Mouse (Mus musculus): ENCODE results near the gene Mad2l2. TPM values are rescaled to one million over a fixed set of nuclear protein-coding genes. Genes with fewer than 3 reads are reported as not detected.
"Not testable (repeated sequence)": the region's sequence is repeated elsewhere in the genome, so short reads cannot be mapped to it uniquely, and the experiment has no call there.

Gene Mad2l2
- polyA plus RNA-seq, 1 experiment from 2014 or later: 141 TPM

DNA sequence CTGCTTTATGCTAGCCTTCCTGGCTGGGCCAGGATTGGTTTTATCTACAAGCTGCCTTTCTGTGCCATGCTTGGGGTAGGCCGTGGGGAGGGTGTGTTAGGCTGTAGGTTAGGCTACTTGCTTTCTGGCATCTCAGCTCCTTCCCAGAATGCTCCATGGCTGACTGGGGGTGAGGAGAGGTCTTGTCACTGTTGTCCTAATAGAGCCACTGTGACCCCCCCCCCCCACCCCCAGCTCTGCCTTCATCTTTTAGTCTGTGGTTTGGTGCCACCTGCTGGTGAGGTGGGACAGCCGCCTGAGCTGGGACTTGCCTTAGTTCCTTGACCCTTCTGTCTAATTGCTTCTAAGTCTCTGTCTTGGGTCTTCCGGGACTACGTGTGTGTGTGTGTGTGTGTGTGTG, 36.8 kb downstream of the Mad2l2 start:
- H3K27me3 ChIP-seq (replicated peaks; ENCODE audit: control insufficient read depth, insufficient read depth, low read length): peaks cover 57% of the 10 kb centered on the region
- ATAC-seq: peak; percentile 19; the same call in 1 of the 2 replicates

DNA sequence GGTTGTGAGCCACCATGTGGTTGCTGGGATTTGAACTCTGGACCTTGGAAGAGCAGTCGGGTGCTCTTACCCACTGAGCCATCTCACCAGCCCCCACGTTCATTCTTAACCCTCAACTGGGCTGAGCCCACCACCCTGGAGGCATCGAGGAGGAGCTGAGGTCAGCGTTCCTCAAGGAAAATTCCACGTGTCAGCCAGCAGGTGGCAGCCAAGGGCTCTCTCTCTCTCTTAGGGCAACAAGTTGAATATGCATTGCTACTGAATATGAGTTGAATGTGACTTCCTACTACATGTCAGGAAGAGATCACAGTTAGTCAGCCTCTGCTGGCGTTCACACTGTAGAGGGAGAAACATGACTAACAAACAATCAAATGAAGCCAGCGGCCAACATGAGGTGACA, 38.1 kb downstream of the Mad2l2 start:
- no peak for ATAC-seq
- H3K4me1 ChIP-seq (ENCODE audit: control insufficient read depth, insufficient read depth, low read length): peaks cover 9% of the 10 kb centered on the region; the same call in 1 of the 2 replicates
- DNase-seq (ENCODE audit: low spot score): peak; percentile 74
- no peak overlapping the region for H3K4me3 ChIP-seq (ENCODE audit: low read depth, low read length)
- 25% methylated on average over 7 of the region's 7 CpGs for WGBS
- H3K9ac ChIP-seq (ENCODE audit: low read length): no peak overlapping the region
- H3K36me3 ChIP-seq (ENCODE audit: control insufficient read depth, insufficient read depth, low read length): no peaks in the 10 kb centered on the region
- H3K4me2 ChIP-seq (ENCODE audit: low read length): no peak overlapping the region
- no peak overlapping the region for H3K27ac ChIP-seq (ENCODE audit: low read depth, low read length)
- H3K9me3 ChIP-seq (replicated peaks; ENCODE audit: control insufficient read depth, low read length): no peaks in the 10 kb centered on the region
- H3K27me3 ChIP-seq (replicated peaks; ENCODE audit: control insufficient read depth, insufficient read depth, low read length): peaks cover 59% of the 10 kb centered on the region

More for the DNA sequence above, 36.8 kb downstream of the Mad2l2 start:
- peak overlapping the region; percentile 0; the same call in 1 of the 2 replicates for H3K4me3 ChIP-seq (ENCODE audit: low read depth, low read length)
- no peak overlapping the region for H3K27ac ChIP-seq (ENCODE audit: low read depth, low read length)
- H3K4me1 ChIP-seq (ENCODE audit: control insufficient read depth, insufficient read depth, low read length): peaks cover 9% of the 10 kb centered on the region; the same call in 1 of the 2 replicates
- H3K9ac ChIP-seq (ENCODE audit: low read length): no peak overlapping the region; the same call in 1 of the 2 replicates
- peak; percentile 69 for DNase-seq (ENCODE audit: low spot score)
- no peaks in the 10 kb centered on the region for H3K9me3 ChIP-seq (replicated peaks; ENCODE audit: control insufficient read depth, low read length)
- H3K36me3 ChIP-seq (ENCODE audit: control insufficient read depth, insufficient read depth, low read length): no peaks in the 10 kb centered on the region
- peak overlapping the region; percentile 35 for H3K4me2 ChIP-seq (ENCODE audit: low read length)
- WGBS: 21% methylated on average over 4 of the region's 4 CpGs

DNA sequence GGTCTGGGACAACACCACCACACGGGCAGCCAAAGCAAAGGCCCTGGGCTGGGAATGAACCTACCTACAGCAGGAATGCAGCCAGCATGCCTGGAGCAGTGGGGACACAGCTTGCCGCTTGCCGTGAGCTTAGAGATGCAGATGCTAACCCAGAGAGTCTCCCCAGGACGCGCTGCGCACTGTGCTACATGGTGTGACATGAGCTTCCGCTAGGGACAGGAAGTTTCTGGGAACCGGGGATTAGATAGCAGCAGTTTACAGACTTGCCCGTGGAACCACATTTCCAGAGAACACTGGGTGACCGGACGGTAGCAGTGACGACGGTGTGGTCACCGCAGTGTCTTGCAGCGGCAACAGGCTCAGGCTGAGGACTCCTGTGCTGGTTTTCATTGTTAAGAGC, 39.4 kb downstream of the Mad2l2 start:
- Histone ChIP-seq H3K9me3 (replicated peaks; ENCODE audit: control insufficient read depth, low read length) (no peaks in the 10 kb centered on the region), H3K27me3 (replicated peaks; ENCODE audit: control insufficient read depth, insufficient read depth, low read length) (peaks cover 50% of the 10 kb centered on the region), H3K36me3 (ENCODE audit: control insufficient read depth, insufficient read depth, low read length) (no peaks in the 10 kb centered on the region), H3K27ac (ENCODE audit: low read depth, low read length) (no peak overlapping the region), H3K9ac (ENCODE audit: low read length) (no peak overlapping the region), H3K4me3 (ENCODE audit: low read depth, low read length) (no peak overlapping the region), H3K4me1 (ENCODE audit: control insufficient read depth, insufficient read depth, low read length) (peaks cover 2% of the 10 kb centered on the region; the same call in 1 of the 2 replicates), H3K4me2 (ENCODE audit: low read length) (no peak overlapping the region)
- DNase-seq (ENCODE audit: low spot score) (no peak), ATAC-seq (no peak)
- WGBS: 17% methylated on average over 15 of the region's 15 CpGs

DNA sequence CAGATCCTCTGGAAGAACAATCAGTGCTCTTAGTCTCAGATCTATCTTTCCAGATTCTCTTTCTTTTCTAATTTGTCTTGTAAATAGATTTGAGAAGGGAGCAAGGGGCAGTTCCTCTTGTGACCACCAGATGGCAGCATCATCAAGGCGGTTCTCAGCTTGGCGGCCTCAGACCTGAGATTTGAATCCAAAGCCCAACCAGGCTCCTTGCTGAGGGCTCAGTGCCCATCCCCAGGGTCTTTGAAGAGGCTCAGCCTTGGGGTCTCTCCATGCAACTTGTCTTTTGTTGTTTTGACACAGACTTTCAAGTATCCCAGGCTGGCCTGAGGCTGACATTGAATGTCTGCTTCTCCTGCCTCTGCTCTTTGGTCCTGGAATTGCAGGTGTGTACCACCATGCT, 40.7 kb downstream of the Mad2l2 start:
- WGBS: 2% methylated on average over 2 of the region's 2 CpGs
- no peak for ATAC-seq
- peaks cover 47% of the 10 kb centered on the region for H3K27me3 ChIP-seq (replicated peaks; ENCODE audit: control insufficient read depth, insufficient read depth, low read length)

GRCm38 (mm10) chr4:148171261-148171660, 41.1 kb downstream of the Mad2l2 start:
- no peak overlapping the region for H3K4me2 ChIP-seq (ENCODE audit: low read length)
- H3K9ac ChIP-seq (ENCODE audit: low read length): no peak overlapping the region
- H3K9me3 ChIP-seq (replicated peaks; ENCODE audit: control insufficient read depth, low read length): no peaks in the 10 kb centered on the region
- DNase-seq (ENCODE audit: low spot score): no peak
- H3K4me1 ChIP-seq (ENCODE audit: control insufficient read depth, insufficient read depth, low read length): peaks cover 2% of the 10 kb centered on the region; the same call in 1 of the 2 replicates
- 4% methylated on average over 3 of the region's 3 CpGs for WGBS
- no peak for ATAC-seq
- no peak overlapping the region for H3K4me3 ChIP-seq (ENCODE audit: low read depth, low read length)
- no peak overlapping the region for H3K27ac ChIP-seq (ENCODE audit: low read depth, low read length)
- H3K36me3 ChIP-seq (ENCODE audit: control insufficient read depth, insufficient read depth, low read length): no peaks in the 10 kb centered on the region
- peaks cover 47% of the 10 kb centered on the region for H3K27me3 ChIP-seq (replicated peaks; ENCODE audit: control insufficient read depth, insufficient read depth, low read length)

More for the DNA sequence above, 40.7 kb downstream of the Mad2l2 start:
- peak; percentile 75 for DNase-seq (ENCODE audit: low spot score)
- Histone ChIP-seq H3K4me3 (ENCODE audit: low read depth, low read length) (no peak overlapping the region), H3K27ac (ENCODE audit: low read depth, low read length) (no peak overlapping the region), H3K4me2 (ENCODE audit: low read length) (no peak overlapping the region), H3K9ac (ENCODE audit: low read length) (no peak overlapping the region), H3K36me3 (ENCODE audit: control insufficient read depth, insufficient read depth, low read length) (no peaks in the 10 kb centered on the region), H3K4me1 (ENCODE audit: control insufficient read depth, insufficient read depth, low read length) (peaks cover 2% of the 10 kb centered on the region; the same call in 1 of the 2 replicates), H3K9me3 (replicated peaks; ENCODE audit: control insufficient read depth, low read length) (no peaks in the 10 kb centered on the region)

DNA sequence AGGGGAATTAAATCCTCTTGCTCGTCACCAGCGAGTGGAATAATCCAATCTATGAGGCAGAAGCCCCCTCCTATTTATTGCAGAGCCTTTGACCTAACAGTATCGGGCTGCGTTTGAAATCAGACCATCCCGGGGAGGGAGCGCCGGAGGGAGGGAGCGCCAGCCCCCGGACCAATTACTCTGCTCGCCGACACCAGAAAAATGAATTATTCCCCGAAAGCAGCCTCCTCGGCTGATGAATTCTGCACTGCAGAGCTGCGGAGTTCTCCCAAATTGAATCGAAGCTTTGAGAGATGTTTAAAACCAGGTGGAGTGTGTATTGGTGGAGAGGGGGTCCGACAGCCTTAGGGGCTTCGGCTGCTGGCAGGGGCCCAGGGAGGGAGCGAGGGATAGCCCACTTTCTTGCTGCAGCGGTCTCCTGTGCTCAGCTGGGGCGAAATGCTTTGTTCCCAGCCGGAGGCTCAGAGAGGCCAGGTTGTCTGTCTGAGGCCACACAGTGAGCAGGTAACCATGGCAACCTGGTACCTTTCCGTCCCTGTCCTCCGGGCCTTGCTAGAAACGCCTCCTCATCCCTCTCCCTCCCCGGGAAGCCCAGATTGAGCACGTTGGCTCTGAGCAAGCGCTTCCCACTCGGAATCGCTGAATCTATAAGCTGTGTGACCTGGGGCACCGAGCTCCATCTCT, 43.8 kb downstream of the Mad2l2 start:
- WGBS: under 1% methylated on average over 30 of the region's 30 CpGs
- DNase-seq (ENCODE audit: low spot score) (peak; percentile 70), ATAC-seq (peak; percentile 54)
- no peaks in the 10 kb centered on the region for H3K4me1 ChIP-seq (ENCODE audit: control insufficient read depth, insufficient read depth, low read length)
- no peaks in the 10 kb centered on the region for H3K36me3 ChIP-seq (ENCODE audit: control insufficient read depth, insufficient read depth, low read length)
- H3K9ac ChIP-seq (ENCODE audit: low read length): peak overlapping the region; percentile 54
- peak overlapping the region; percentile 44; the same call in 1 of the 2 replicates for H3K27ac ChIP-seq (ENCODE audit: low read depth, low read length)
- peaks cover 58% of the 10 kb centered on the region for H3K27me3 ChIP-seq (replicated peaks; ENCODE audit: control insufficient read depth, insufficient read depth, low read length)
- H3K9me3 ChIP-seq (replicated peaks; ENCODE audit: control insufficient read depth, low read length): no peaks in the 10 kb centered on the region
- H3K4me2 ChIP-seq (ENCODE audit: low read length): peak overlapping the region; percentile 50
- peak overlapping the region; percentile 24 for H3K4me3 ChIP-seq (ENCODE audit: low read depth, low read length)

DNA sequence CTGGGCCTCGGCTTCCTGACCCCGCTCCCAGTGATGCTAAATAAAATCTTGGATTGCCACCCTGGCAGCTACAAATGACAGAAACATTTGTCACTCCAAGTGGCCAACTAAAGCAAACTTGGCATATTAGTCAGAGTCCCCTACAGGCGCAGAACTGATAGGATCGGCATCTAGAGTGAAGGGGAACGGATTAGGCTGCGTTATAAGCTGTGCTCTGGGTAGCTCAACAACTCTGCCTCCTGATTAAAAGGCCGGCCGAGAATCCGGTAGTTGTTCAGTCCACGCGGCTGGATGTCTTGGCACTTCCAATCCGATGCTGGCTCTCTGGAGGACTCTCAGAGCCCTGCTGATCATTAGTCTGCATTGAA, 44.3 kb downstream of the Mad2l2 start:
- H3K4me1 ChIP-seq (ENCODE audit: control insufficient read depth, insufficient read depth, low read length): no peaks in the 10 kb centered on the region
- DNase-seq (ENCODE audit: low spot score) (no peak), ATAC-seq (no peak)
- peak overlapping the region; percentile 24 for H3K4me3 ChIP-seq (ENCODE audit: low read depth, low read length)
- no peak overlapping the region for H3K27ac ChIP-seq (ENCODE audit: low read depth, low read length)
- H3K27me3 ChIP-seq (replicated peaks; ENCODE audit: control insufficient read depth, insufficient read depth, low read length): peaks cover 57% of the 10 kb centered on the region
- H3K9ac ChIP-seq (ENCODE audit: low read length): no peak overlapping the region; the same call in 1 of the 2 replicates
- H3K36me3 ChIP-seq (ENCODE audit: control insufficient read depth, insufficient read depth, low read length): no peaks in the 10 kb centered on the region
- WGBS: 3% methylated on average over 12 of the region's 12 CpGs
- H3K4me2 ChIP-seq (ENCODE audit: low read length): peak overlapping the region; percentile 50
- H3K9me3 ChIP-seq (replicated peaks; ENCODE audit: control insufficient read depth, low read length): no peaks in the 10 kb centered on the region

DNA sequence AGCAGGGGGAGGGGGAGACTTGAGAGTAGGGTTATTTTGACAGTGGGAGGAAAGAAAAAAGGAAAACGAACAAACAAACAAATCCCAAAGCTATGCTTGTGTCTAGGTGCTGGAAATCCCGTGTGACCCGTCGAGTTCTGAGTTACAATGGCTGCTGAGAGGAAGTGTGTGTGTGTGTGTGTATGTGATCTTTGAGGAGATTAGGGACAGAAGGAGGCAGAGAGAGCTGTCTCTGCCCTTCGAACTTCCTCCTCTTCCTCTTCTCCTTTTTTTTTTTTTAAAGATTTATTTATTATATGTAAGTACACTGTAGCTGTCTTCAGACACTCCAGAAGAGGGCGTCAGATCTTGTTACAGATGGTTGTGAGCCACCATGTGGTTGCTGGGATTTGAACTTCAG, 46.4 kb downstream of the Mad2l2 start:
- H3K9me3 ChIP-seq (replicated peaks; ENCODE audit: control insufficient read depth, low read length); H3K36me3 ChIP-seq (ENCODE audit: control insufficient read depth, insufficient read depth, low read length); ATAC-seq; H3K27ac ChIP-seq (ENCODE audit: low read depth, low read length); DNase-seq (ENCODE audit: low spot score); H3K9ac ChIP-seq (ENCODE audit: low read length); H3K4me1 ChIP-seq (ENCODE audit: control insufficient read depth, insufficient read depth, low read length); H3K4me3 ChIP-seq (ENCODE audit: low read depth, low read length); H3K4me2 ChIP-seq (ENCODE audit: low read length): not testable (repeated sequence)
- peaks cover 46% of the 10 kb centered on the region for H3K27me3 ChIP-seq (replicated peaks; ENCODE audit: control insufficient read depth, insufficient read depth, low read length)
- WGBS: 76% methylated on average over 5 of the region's 6 CpGs

- Histone ChIP-seq H3K27me3 (replicated peaks; ENCODE audit: control insufficient read depth, insufficient read depth, low read length) (peaks cover 36% of the 10 kb centered on the region), H3K9ac (ENCODE audit: low read length) (no peak overlapping the region), H3K4me3 (ENCODE audit: low read depth, low read length) (no peak overlapping the region), H3K4me2 (ENCODE audit: low read length) (no peak overlapping the region), H3K36me3 (ENCODE audit: control insufficient read depth, insufficient read depth, low read length) (no peaks in the 10 kb centered on the region), H3K4me1 (ENCODE audit: control insufficient read depth, insufficient read depth, low read length) (no peaks in the 10 kb centered on the region; the same call in 1 of the 2 replicates), H3K9me3 (replicated peaks; ENCODE audit: control insufficient read depth, low read length) (no peaks in the 10 kb centered on the region), H3K27ac (ENCODE audit: low read depth, low read length) (no peak overlapping the region)
- no peak for DNase-seq (ENCODE audit: low spot score)
- no peak for ATAC-seq
These were observed 47.5 kb downstream of the Mad2l2 start for GRCm38 (mm10) chr4:148177716-148178115.
